Mouse (Mus musculus): Measurements from ENCODE around the gene Camk2g. TPM values are rescaled to one million over a fixed set of nuclear protein-coding genes. Genes with fewer than 3 reads are reported as not detected.

Camk2g gene
- polyA plus RNA-seq, 1 experiment: 38.5 TPM

- DNase-seq (ENCODE audit: low read depth): no peak
Observed at GRCm38 (mm10) chr14:20702096-20702740, 91.7 kb downstream of the Camk2g start.

DNA sequence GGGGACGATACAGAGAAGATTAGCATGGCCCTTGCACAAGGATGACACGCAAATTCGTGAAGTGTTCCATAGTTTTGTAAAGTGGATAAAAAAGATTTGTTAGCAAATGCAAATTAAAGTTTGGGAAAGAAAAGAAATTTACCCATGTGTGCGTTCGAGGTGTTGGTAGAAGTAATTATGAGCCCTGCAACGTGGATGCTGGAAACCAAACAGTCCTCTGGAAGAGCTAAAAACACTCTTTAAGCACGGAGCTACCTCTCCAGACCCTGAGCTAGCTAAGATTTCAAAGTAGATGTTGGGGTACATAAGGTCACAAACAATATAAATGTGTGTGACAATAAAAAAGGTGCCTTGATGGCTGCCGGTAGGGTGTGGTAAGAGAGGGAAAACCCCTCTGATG lies 92.3 kb downstream of the Camk2g start:
- DNase-seq (ENCODE audit: low read depth): no peak

DNA sequence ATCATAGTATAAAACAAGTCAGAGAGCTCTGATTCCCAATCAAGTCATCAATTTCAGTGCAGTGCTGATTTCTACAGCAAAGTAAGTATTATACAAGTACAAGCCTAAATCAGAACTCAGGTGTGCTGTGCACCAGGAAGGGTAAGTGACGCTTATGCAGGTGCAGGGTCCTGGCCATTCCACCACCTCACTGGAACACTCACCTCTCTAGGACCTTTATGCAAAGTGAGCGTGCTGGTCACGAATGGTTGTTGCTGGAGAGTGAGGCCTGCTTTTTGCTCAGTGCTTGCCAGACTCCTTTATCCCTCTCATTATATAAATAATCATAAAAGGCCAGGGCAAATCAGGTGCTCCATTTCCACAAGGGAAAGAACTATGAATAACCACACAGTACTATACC lies 93.5 kb downstream of the Camk2g start:
- no peak for DNase-seq (ENCODE audit: low read depth)

- DNase-seq (ENCODE audit: low read depth): no peak
Observed at GRCm38 (mm10) chr14:20698515-20698914, 95.4 kb downstream of the Camk2g start.

DNA sequence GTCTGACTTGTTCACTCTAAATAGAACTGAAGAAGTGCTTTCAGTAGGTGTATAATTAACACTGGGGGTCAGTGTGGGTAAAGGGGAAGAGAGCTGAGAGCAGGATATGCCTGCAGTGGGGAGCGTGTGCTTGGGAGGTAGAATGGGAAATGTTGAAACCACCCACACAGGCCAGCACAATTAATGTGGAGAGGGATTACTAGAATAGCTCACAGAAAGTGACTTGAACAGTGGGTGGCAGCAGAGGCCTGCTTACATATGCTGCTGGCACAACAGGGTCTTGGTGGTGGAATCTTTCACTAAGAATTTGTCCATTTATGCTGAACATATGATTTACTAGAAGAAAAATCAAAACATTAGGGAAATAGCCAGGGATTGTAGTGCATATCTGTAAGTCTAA lies 96.9 kb downstream of the Camk2g start:
- DNase-seq (ENCODE audit: low read depth): no peak

- DNase-seq (ENCODE audit: low read depth): no peak
Observed at GRCm38 (mm10) chr14:20695761-20696520, 97.9 kb downstream of the Camk2g start.

DNA sequence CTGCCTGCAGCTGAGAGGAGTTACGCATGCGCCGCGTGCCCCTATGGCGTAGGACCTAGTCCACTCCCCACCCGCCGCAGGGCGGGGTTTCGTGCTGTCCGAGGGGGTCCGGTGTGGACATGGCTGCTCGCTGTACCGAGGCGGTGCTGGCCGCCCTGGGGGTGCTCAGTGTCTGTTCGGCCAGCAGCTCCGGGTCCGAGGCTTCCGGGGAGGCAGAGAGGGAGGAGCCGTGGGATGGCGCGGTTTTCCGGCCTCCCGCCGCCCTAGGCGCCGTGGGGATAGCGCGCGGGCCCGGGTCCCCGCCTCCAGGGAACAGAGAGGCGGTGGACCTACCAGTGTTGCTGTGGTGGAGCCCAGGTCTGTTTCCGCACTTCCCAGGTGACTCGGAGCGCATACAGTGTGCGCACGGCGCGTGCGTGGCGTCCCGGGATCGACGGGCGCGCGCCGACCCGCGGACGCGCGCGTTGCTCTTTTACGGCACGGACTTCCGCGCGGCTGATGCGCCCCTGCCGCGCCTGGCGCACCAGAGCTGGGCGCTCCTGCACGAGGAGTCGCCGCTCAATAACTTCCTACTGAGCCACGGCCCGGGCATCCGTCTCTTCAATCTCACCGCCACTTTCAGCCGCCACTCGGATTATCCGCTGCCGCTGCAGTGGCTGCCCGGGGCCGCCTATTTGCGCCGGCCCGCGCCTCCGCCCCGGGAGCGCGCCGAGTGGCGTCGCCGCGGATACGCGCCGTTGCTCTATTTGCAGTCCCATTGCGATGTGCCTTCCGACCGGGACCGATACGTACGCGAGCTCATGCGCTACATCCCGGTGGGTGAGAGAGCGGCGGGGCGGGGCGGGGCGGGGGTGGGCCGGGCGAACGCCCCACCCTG lies 98.8 kb downstream of the Camk2g start, which contains the start of gene Fut11:
TSS of gene Fut11 (plus strand) at position 85 of the 877 bp plus-strand sequence.
- DNase-seq (ENCODE audit: low read depth): no peak

DNA sequence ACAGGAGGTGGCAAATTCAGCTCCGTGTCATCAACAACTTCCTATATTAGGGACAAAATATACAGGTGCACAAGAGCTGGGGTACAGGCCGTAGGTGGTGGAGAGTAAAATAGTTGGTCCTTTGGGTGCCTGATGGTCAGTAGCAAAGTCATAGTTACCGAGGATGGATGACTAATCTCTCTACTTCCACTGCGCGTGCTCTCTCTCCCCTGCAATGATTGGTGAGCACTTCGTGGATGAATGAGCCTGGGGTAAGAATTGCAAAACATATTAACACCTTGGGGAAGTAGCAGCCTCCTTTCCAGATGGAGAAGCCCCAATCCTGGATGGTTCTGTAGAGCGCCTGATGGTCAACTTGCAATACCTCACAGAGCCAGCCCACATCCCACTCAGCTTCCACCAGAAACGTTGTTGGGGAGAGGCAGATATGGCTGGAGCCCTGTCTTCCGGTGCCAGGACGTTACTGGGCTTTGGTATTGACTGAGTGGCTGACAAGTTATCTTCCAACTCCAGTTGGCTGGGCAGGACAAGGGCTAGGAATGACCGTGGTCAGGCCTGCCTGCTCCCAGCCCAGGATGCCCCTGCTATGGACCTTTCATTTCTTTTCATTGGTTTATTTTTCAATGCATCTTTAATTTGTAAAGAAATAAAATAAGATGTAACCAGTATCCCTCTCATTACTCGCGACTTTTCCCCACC lies 99.6 kb downstream of the Camk2g start:
- DNase-seq (ENCODE audit: low read depth): no peak

DNA sequence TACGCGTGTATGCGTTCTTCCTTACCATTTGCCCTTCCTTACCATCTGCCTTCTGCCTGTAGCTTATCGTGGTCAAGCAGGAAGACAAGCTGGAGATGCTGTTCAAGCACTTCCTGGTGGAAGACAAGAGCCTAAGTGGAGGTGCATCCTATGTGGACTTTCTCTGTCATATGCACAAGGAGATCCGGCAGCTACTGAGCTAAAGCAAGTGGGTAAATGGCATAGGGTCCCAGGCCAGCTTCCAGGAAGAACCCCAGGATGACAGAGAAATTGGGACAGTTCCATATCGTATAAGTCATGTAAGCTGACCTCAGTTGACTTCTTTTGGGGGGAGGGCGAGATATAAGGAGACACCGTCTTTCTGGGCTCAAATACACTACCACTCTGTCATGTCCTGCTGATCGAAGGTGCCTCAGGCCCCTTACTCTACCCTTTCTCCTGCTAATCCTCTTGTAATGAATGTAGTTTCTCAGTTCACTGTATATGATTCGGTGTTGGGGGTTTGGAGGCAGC lies 100.2 kb downstream of the Camk2g start:
- DNase-seq (ENCODE audit: low read depth): no peak

GRCm38 (mm10) chr14:20691772-20692171 lies 102.1 kb downstream of the Camk2g start:
- no peak for DNase-seq (ENCODE audit: low read depth)

DNA sequence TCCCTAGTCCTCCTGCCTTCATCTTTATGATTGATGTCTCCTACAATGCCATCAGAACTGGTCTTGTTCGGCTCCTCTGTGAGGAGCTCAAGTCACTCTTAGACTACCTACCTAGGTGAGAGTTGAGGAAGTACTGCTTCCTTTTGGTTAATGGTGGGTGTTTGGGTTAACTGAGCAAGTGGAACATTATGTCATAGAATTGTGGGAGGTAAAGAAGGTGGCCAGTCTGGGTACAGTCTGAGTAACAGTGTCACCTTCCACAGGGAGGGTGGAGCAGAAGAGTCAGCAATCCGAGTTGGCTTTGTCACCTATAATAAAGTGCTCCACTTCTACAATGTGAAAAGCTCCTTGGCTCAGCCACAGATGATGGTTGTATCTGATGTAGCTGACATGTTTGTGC lies 104.9 kb downstream of the Camk2g start:
- DNase-seq (ENCODE audit: low read depth): no peak

DNA sequence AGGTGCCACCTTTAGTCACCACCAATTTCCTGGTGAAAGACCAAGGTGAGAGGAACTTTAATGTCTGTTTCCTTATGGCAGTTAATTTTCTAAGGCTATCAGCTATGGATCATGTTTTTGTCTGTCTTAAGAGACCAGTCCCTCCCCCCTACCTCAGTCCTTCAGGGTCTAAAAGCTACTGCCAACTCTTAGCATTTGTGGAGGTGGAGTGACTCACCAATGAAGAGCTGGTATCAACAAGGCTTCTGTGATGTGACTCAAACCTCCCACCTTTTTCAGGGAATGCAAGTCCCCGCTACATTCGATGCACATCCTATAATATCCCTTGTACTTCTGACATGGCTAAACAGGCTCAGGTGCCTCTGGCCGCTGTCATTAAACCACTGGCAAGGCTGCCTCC lies 107.3 kb downstream of the Camk2g start:
- DNase-seq (ENCODE audit: low read depth): no peak

Other genes with a start within 250 kb of the Camk2g start
- gene Ppp3cb, start 247.5 kb downstream of the Camk2g start, polyA plus RNA-seq (2012; rRNA removed): 13.9 and 16.8 TPM in 2 replicates
- gene Usp54, start 153.0 kb downstream of the Camk2g start, polyA plus RNA-seq (2012; rRNA removed): 13.0 and 14.8 TPM in 2 replicates
- gene Myoz1, start 137.5 kb downstream of the Camk2g start, polyA plus RNA-seq (2012; rRNA removed): 1.1 and 1.6 TPM in 2 replicates
- gene Synpo2l, start 125.7 kb downstream of the Camk2g start, polyA plus RNA-seq (2012; rRNA removed): 0.43 and 0.49 TPM in 2 replicates
- gene Sec24c, start 119.8 kb downstream of the Camk2g start, polyA plus RNA-seq (2012; rRNA removed): 160 and 173 TPM in 2 replicates
- 13.0 and 15.5 TPM in 2 replicates for gene Fut11, start 99.1 kb downstream of the Camk2g start, polyA plus RNA-seq (2012; rRNA removed)
- 32.0 and 32.1 TPM in 2 replicates for gene Chchd1, start 91.1 kb downstream of the Camk2g start, polyA plus RNA-seq (2012; rRNA removed)
- 177 and 198 TPM in 2 replicates for gene Zswim8, start 86.5 kb downstream of the Camk2g start, polyA plus RNA-seq (2012; rRNA removed)
- gene Ndst2, start 59.5 kb downstream of the Camk2g start, polyA plus RNA-seq (2012; rRNA removed): 55.9 and 56.1 TPM in 2 replicates
- 25.6 and 29.9 TPM in 2 replicates for gene Plau, start 42.6 kb upstream of the Camk2g start, polyA plus RNA-seq (2012; rRNA removed)
- gene Vcl, start 135.3 kb upstream of the Camk2g start, polyA plus RNA-seq (2012; rRNA removed): 82.0 and 85.2 TPM in 2 replicates